Mouse (Mus musculus) heart, postnatal 0 days (tissue): ENCODE data around the gene Capn5. TPM values are rescaled to one million over a fixed set of nuclear protein-coding genes. Genes with fewer than 3 reads are reported as not detected.

Experiments used
- ATAC-seq: fragments of 200-750 bp; cut with Nextera tagmentation; 2 replicates; pipeline ENCODE4 v1.8.0; 2017; ENCODE audit warnings: low read depth, moderate number of reproducible peaks, moderate library complexity; ENCODE audit not compliant: insufficient read depth
- DNase-seq: peaks from one replicate; pipeline ENCODE4 v3.0.0-alpha.2; 2016; ENCODE audit warnings: low spot score
- H3K27ac ChIP-seq: fragments of 300-500 bp; sonication (generic); 2 replicates; pipeline ENCODE4 v1.5.1; 2014; ENCODE audit warnings: low read depth, mild to moderate bottlenecking
- H3K27me3 ChIP-seq: fragments of 300-500 bp; sonication (generic); 2 replicates; pipeline ENCODE4 v1.6.1; 2014; ENCODE audit warnings: low read length, mixed read lengths; ENCODE audit not compliant: control insufficient read depth, insufficient read depth
- H3K36me3 ChIP-seq: fragments of 300-500 bp; sonication (generic); replicated peaks from 2 replicates; pipeline ENCODE4 v1.6.1; 2014; ENCODE audit warnings: low read length, mixed read lengths; ENCODE audit not compliant: control insufficient read depth, insufficient read depth
- H3K4me1 ChIP-seq: fragments of 300-500 bp; sonication (generic); 2 replicates; pipeline ENCODE4 v1.6.1; 2014; ENCODE audit warnings: antibody characterized with exemption; ENCODE audit not compliant: control insufficient read depth, insufficient read depth
- H3K4me2 ChIP-seq: fragments of 300-500 bp; sonication (generic); 2 replicates; pipeline ENCODE4 v1.6.1; 2014; ENCODE audit warnings: low read depth, mild to moderate bottlenecking, low read length, moderate library complexity
- H3K4me3 ChIP-seq: fragments of 300-500 bp; sonication (generic); 2 replicates; pipeline ENCODE4 v1.5.1; 2014; ENCODE audit warnings: low read depth, low read length
- H3K9ac ChIP-seq: fragments of 300-500 bp; sonication (generic); replicated peaks from 2 replicates; pipeline ENCODE4 v1.6.1; 2014; ENCODE audit warnings: low read depth, low read length, mixed read lengths
- H3K9me3 ChIP-seq: fragments of 300-500 bp; sonication (generic); replicated peaks from 2 replicates; pipeline ENCODE4 v1.6.1; 2016; ENCODE audit warnings: low read length; ENCODE audit not compliant: control insufficient read depth
- CTCF ChIP-seq: IDR thresholded peaks from 2 replicates; pipeline ENCODE4 v1.5.1; 2016; ENCODE audit warnings: antibody characterized with exemption, control low read depth, low read depth
- EP300 ChIP-seq: IDR thresholded peaks from 2 replicates; pipeline ENCODE4 v1.6.1; 2016; ENCODE audit warnings: antibody characterized with exemption, low read depth
- WGBS: fragments of 180-500 bp; shearing (Covaris S2); extraction: QIAGEN DNeasy Blood & Tissue Kit; methylation state at CpG from one replicate; pipeline ENCODE4 v1.1.7; 2014; 5-methylcytosine and 5-hydroxymethylcytosine counted together
- polyA plus RNA-seq: library from polyadenylated mRNA; unstranded; fragments of >200 nt; fragmentation: Nextera tagmentation; extraction: Ambion mirVana; gene quantifications from 2 replicates; pipeline ENCODE4 v1.2.1, GENCODE M21; 2015
- total RNA-seq: library from RNA; depleted of rRNA; stranded (reverse); fragments of >200 nt; gene quantifications from 2 replicates; pipeline ENCODE4 v1.2.3, GENCODE M21; 2014; ENCODE audit warnings: low replicate concordance

The Capn5 gene
- total and polyA plus RNA-seq, 2 experiments from 2014 or later = 1.1 to 5.6 TPM

GRCm38 (mm10) chr7:98095852-98096251, 82.2 kb downstream of the Capn5 start:
- no peak overlapping the region for H3K4me3 ChIP-seq
- H3K27ac ChIP-seq = no peak overlapping the region
- ATAC-seq = no peak
- no peaks in the 10 kb centered on the region for H3K4me1 ChIP-seq
- H3K4me2 ChIP-seq = no peak overlapping the region
- 0 out of 2 replicates have a peak, but pooled peaks cover 6% of the 10 kb centered on the region for H3K9me3 ChIP-seq
- 93% methylated on average over 4 of the region's 4 CpGs for WGBS
- DNase-seq = no peak
- no peaks in the 10 kb centered on the region for H3K36me3 ChIP-seq
- H3K9ac ChIP-seq = no peak overlapping the region
- TF ChIP-seq EP300 (no peak), CTCF (no peak)
- no peaks in the 10 kb centered on the region for H3K27me3 ChIP-seq

GRCm38 (mm10) chr7:98086346-98086745, 91.7 kb downstream of the Capn5 start:
- TF ChIP-seq EP300 = no peak
- peak; percentile 68 for TF ChIP-seq CTCF
- Histone ChIP-seq H3K4me3 (no peak overlapping the region), H3K27ac (no peak overlapping the region), H3K9me3 (no peaks in the 10 kb centered on the region), H3K4me1 (peaks cover 8% of the 10 kb centered on the region; the same call in 1 of the 2 replicates), H3K36me3 (no peaks in the 10 kb centered on the region), H3K27me3 (no peaks in the 10 kb centered on the region), H3K9ac (no peak overlapping the region), H3K4me2 (no peak overlapping the region)
- DNase-seq (peak; percentile 40), ATAC-seq (no peak)
- 45% methylated on average over 2 of the region's 2 CpGs for WGBS

GRCm38 (mm10) chr7:98085314-98085713, 92.8 kb downstream of the Capn5 start:
- no peak overlapping the region for H3K9ac ChIP-seq
- peak overlapping the region; percentile 70; the same call in 1 of the 2 replicates for H3K27ac ChIP-seq
- WGBS = 56% methylated on average over 7 of the region's 7 CpGs
- no peak for TF ChIP-seq CTCF
- no peak for TF ChIP-seq EP300
- no peaks in the 10 kb centered on the region for H3K36me3 ChIP-seq
- DNase-seq = no peak
- no peak overlapping the region; the same call in 1 of the 2 replicates for H3K4me2 ChIP-seq
- no peaks in the 10 kb centered on the region for H3K9me3 ChIP-seq
- no peak overlapping the region for H3K4me3 ChIP-seq
- peaks cover 8% of the 10 kb centered on the region; the same call in 1 of the 2 replicates for H3K4me1 ChIP-seq
- no peak for ATAC-seq
- H3K27me3 ChIP-seq = no peaks in the 10 kb centered on the region

GRCm38 (mm10) chr7:98084541-98085293, 93.4 kb downstream of the Capn5 start:
- DNase-seq = peak; percentile 30
- ATAC-seq = no peak
- 35% methylated on average over 12 of the region's 12 CpGs for WGBS
- H3K36me3 ChIP-seq = no peaks in the 10 kb centered on the region
- no peak for TF ChIP-seq CTCF
- TF ChIP-seq EP300 = no peak
- H3K4me2 ChIP-seq = peak overlapping the region; percentile 35
- no peaks in the 10 kb centered on the region for H3K27me3 ChIP-seq
- no peaks in the 10 kb centered on the region for H3K9me3 ChIP-seq
- peak overlapping the region; percentile 70 for H3K27ac ChIP-seq
- peaks cover 8% of the 10 kb centered on the region; the same call in 1 of the 2 replicates for H3K4me1 ChIP-seq
- H3K4me3 ChIP-seq = no peak overlapping the region
- no peak overlapping the region; the same call in 1 of the 2 replicates for H3K9ac ChIP-seq

GRCm38 (mm10) chr7:98082376-98082775, 95.7 kb downstream of the Capn5 start:
- DNase-seq = no peak
- TF ChIP-seq EP300 (no peak), CTCF (no peak)
- no peak for ATAC-seq
- Histone ChIP-seq H3K4me1 (peaks cover 8% of the 10 kb centered on the region; the same call in 1 of the 2 replicates), H3K4me3 (no peak overlapping the region), H3K36me3 (no peaks in the 10 kb centered on the region), H3K27me3 (no peaks in the 10 kb centered on the region), H3K27ac (no peak overlapping the region), H3K9me3 (no peaks in the 10 kb centered on the region), H3K4me2 (no peak overlapping the region), H3K9ac (no peak overlapping the region)
- WGBS = 37% methylated on average over 5 of the region's 5 CpGs
